Mouse (Mus musculus) thymus, adult 2 months (tissue): Measurements from ENCODE around the gene C8g. TPM values are rescaled to one million over a fixed set of nuclear protein-coding genes. Genes with fewer than 3 reads are reported as not detected.

Source experiments
- DNase-seq: peaks from one replicate; pipeline ENCODE4 v3.0.0; 2021
- H3K27ac ChIP-seq: fragments of 200-500 bp; 2 replicates; pipeline ENCODE4 v1.5.1; 2012; ENCODE audit warnings: low read length, control low read depth; ENCODE audit not compliant: control insufficient read depth, insufficient read depth
- H3K27me3 ChIP-seq: fragments of 200-500 bp; 2 replicates; pipeline ENCODE4 v1.6.1; 2012; ENCODE audit warnings: mild to moderate bottlenecking, low read length, moderate library complexity, mixed read lengths; ENCODE audit not compliant: control insufficient read depth, insufficient read depth
- H3K36me3 ChIP-seq: fragments of 200-500 bp; 2 replicates; pipeline ENCODE4 v1.6.1; 2012; ENCODE audit warnings: mild to moderate bottlenecking, low read length, moderate library complexity; ENCODE audit not compliant: control insufficient read depth, insufficient read depth
- H3K4me1 ChIP-seq: fragments of 200-500 bp; replicated peaks from 2 replicates; pipeline ENCODE4 v1.6.1; 2012; ENCODE audit warnings: low read length; ENCODE audit not compliant: control insufficient read depth, insufficient read depth
- H3K4me3 ChIP-seq: fragments of 200-500 bp; 2 replicates; pipeline ENCODE4 v1.5.1; 2012; ENCODE audit warnings: mild to moderate bottlenecking, low read length, control low read depth, moderate library complexity; ENCODE audit not compliant: control insufficient read depth, insufficient read depth
- CTCF ChIP-seq: fragments of 200-500 bp; IDR thresholded peaks from 2 replicates; pipeline ENCODE4 v1.5.1; 2012; ENCODE audit warnings: mild to moderate bottlenecking, control low read depth, low read length, moderate library complexity, borderline replicate concordance; ENCODE audit not compliant: control insufficient read depth, poor library complexity, insufficient read depth; ENCODE audit errors: extremely low read depth
- POLR2A ChIP-seq: fragments of 200-500 bp; IDR thresholded peaks from 2 replicates; pipeline ENCODE4 v1.6.1; 2012; ENCODE audit warnings: mild to moderate bottlenecking, low read length, control low read depth, moderate library complexity; ENCODE audit not compliant: control insufficient read depth, poor library complexity, insufficient read depth; ENCODE audit errors: extremely low read depth
- WGBS: fragments of 180-500 bp; shearing (Covaris S2); methylation state at CpG from one replicate; pipeline ENCODE4 v1.1.7; 2018; 5-methylcytosine and 5-hydroxymethylcytosine counted together
- polyA plus RNA-seq: library from polyadenylated mRNA; depleted of rRNA; stranded (reverse); fragments of >200 nt; gene quantifications from 2 replicates; pipeline ENCODE4 v1.2.3, GENCODE M21; 2012

Gene C8g
- polyA plus RNA-seq, 1 experiment: 4.7 TPM

GRCm38 (mm10) chr2:25467606-25468303, 33.8 kb downstream of the C8g start:
- Histone ChIP-seq H3K4me3 (no peak overlapping the region), H3K36me3 (no peaks in the 10 kb centered on the region), H3K27me3 (no peaks in the 10 kb centered on the region), H3K27ac (peak overlapping the region; percentile 5; the same call in 1 of the 2 replicates), H3K4me1 (peaks cover 49% of the 10 kb centered on the region)
- TF ChIP-seq CTCF (no peak), POLR2A (no peak)
- no peak for DNase-seq
- 92% methylated on average over 14 of the region's 14 CpGs for WGBS

- peak overlapping the region; percentile 88 for H3K27ac ChIP-seq
- 11% methylated on average over 10 of the region's 10 CpGs for WGBS
Observed at GRCm38 (mm10) chr2:25465816-25466635, 35.5 kb downstream of the C8g start.

GRCm38 (mm10) chr2:25465256-25465655, 36.3 kb downstream of the C8g start:
- Histone ChIP-seq H3K4me1 (peaks cover 54% of the 10 kb centered on the region), H3K27me3 (no peaks in the 10 kb centered on the region), H3K36me3 (no peaks in the 10 kb centered on the region), H3K4me3 (peak overlapping the region; percentile 43), H3K27ac (peak overlapping the region; percentile 86)
- TF ChIP-seq CTCF (no peak), POLR2A (no peak)
- DNase-seq: no peak
- 41% methylated on average over 2 of the region's 2 CpGs for WGBS

More at GRCm38 (mm10) chr2:25465816-25466635, 35.5 kb downstream of the C8g start:
- H3K27me3 ChIP-seq: no peaks in the 10 kb centered on the region
- H3K4me1 ChIP-seq: peaks cover 52% of the 10 kb centered on the region
- H3K4me3 ChIP-seq: peak overlapping the region; percentile 43
- peak; percentile 85 for DNase-seq
- no peaks in the 10 kb centered on the region for H3K36me3 ChIP-seq
- 0 out of 2 replicates have a peak, but pooled peaks have one; percentile 36 for TF ChIP-seq CTCF
- TF ChIP-seq POLR2A: peak; percentile 84

- WGBS: 94% methylated on average over 3 of the region's 3 CpGs
- no peak for DNase-seq
Observed at GRCm38 (mm10) chr2:25463630-25464029, 37.9 kb downstream of the C8g start.

GRCm38 (mm10) chr2:25461407-25461806, 40.1 kb downstream of the C8g start:
- H3K4me3 ChIP-seq: no peak overlapping the region
- H3K4me1 ChIP-seq: peaks cover 52% of the 10 kb centered on the region
- TF ChIP-seq CTCF: no peak
- TF ChIP-seq POLR2A: no peak
- H3K36me3 ChIP-seq: peaks cover 3% of the 10 kb centered on the region; the same call in 1 of the 2 replicates
- no peak for DNase-seq
- 29% methylated on average over 3 of the region's 3 CpGs for WGBS
- peak overlapping the region; percentile 57 for H3K27ac ChIP-seq
- no peaks in the 10 kb centered on the region for H3K27me3 ChIP-seq

More at GRCm38 (mm10) chr2:25463630-25464029, 37.9 kb downstream of the C8g start:
- H3K4me1 ChIP-seq: peaks cover 67% of the 10 kb centered on the region
- H3K27ac ChIP-seq: 0 out of 2 replicates have a peak overlapping the region, but pooled peaks have one; percentile 16
- H3K4me3 ChIP-seq: no peak overlapping the region
- no peaks in the 10 kb centered on the region for H3K27me3 ChIP-seq
- H3K36me3 ChIP-seq: no peaks in the 10 kb centered on the region
- TF ChIP-seq POLR2A: no peak
- no peak for TF ChIP-seq CTCF

- 0 out of 2 replicates have a peak, but pooled peaks have one; percentile 16 for TF ChIP-seq CTCF
- peak; percentile 79 for TF ChIP-seq POLR2A
- Histone ChIP-seq H3K27ac (peak within 1 kb of the TSS; percentile 88), H3K27me3 (no peaks in the 10 kb centered on the region), H3K4me3 (peak within 1 kb of the TSS; percentile 87), H3K4me1 (peaks cover 46% of the 10 kb centered on the region), H3K36me3 (peaks cover 3% of the 10 kb centered on the region; the same call in 1 of the 2 replicates)
- peak; percentile 93 for DNase-seq
- WGBS: under 1% methylated on average over 48 of the region's 48 CpGs
Observed at GRCm38 (mm10) chr2:25460551-25461309, 40.8 kb downstream of the C8g start, which contains the start of gene Paxx. Paxx (minus strand) TSS chr2:25461094.
